Mouse (Mus musculus) retina, adult 2 months (tissue): ENCODE results near the gene Cib1.

Source experiments
- DNase-seq: peaks from one replicate; pipeline ENCODE4 v3.0.0-alpha.2; 2012; ENCODE audit warnings: low read depth, low spot score

Cib1 gene

DNA sequence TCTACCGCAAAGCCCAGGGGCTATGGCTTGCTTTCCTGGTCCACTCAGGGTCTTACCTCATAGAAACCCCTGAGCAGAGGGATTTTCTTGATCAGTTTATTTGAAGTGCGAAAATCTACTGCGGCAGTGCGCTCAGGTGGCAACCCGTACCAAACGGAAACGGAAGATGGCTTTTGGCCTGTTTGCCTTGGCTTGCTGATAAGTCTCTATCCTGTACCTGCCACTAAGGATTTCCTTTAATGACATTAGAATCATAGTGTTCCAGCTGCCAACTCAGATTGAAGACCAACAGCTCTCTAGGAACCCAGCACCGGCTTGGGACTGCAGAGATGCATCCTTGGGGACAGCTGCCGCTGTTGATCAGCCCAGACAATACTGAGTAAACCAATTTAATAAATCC is 1.2 kb upstream of the Cib1 start:
- no peak for DNase-seq

DNA sequence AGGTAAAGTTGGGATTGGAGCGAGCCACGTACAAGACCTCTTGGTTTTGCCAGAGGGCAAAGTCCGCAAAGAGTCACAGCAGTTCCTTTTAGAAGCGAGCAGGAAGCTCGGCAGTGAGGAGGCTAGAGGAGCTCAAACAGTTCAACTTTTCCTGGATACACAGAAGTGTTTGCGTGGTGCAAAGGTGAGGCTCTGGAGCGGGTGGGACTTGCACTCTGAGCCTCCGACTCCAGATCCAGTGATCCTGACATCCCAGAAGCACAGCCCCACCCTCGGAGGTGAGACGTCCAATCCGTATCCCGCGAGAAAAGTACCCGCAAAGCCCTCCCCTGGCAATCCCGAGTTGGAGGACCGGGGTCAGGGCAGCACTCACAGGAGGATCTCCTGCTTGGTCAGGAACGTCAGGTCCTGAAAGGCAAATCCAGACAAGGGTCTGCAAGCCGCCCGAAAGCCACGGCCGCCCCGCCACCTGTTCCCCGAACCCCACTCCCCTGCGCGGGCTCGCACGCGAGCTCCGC is 583 bp downstream of the Cib1 start:
- no peak for DNase-seq

DNA sequence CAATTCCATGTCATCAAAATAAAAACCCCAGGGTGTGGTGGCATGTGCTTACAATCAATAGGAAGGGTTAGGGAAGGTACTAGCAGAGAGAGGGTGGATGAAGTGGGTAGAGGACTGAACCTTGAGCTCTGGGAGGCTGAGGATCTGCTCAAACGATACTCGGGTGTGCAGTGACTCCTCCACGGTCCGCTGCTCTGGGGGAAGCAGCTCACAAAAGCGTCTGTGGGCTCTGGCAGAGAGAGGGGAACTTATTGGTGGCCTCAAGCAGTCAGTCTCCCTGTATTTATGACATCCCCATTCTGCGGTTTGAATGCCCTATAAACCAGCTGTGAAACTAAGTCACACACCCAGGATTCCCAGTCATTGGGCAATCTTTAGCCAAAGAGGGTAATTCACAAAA is 2.4 kb downstream of the Cib1 start:
- no peak for DNase-seq

DNA sequence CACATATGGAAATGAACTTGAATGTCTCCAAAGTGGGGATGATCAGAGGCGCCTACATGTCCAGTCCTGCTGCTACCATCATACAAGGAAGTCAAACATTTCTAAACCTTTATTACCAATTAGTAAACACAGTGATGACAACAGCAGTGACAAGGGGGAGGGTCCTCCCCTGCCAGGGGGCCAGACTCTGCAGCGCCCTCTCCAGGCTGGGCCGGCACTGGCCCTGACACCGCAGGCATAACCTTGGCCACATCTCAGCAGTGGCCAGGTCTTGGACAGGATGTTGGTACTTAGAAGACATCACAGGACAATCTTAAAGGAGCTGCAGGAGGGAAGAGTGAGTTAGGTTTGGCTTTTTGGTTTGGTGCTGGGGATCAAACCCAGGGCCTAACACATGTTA is 5.5 kb downstream of the Cib1 start:
- no peak for DNase-seq

DNA sequence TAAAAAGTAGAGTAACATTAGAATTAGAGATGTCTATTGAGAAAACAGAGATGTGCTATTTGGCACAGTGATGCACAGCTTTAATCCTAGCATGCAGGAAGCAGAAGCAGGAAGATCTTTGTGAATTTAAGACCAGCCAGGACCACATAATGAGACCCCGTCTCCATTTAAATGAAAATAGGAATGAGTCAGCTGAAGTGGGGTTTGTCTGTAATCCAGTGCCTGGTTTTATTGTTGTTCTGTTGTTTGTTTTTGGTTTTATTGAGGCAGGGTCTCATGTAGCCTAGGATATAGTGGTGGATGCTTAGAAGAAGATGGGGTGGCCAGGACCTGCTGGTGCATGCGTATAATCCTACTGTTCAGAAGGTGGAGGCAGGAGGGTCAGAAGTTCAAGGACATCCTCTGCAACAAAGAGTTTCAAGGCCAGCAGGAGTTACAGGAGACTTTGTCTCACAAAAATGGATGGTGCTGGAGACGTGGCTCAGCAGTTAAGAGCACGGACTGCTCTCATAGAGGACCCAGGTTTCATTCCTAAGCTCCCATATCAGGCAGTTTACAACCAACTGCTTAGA is 11.3 kb downstream of the Cib1 start:
- DNase-seq = no peak

DNA sequence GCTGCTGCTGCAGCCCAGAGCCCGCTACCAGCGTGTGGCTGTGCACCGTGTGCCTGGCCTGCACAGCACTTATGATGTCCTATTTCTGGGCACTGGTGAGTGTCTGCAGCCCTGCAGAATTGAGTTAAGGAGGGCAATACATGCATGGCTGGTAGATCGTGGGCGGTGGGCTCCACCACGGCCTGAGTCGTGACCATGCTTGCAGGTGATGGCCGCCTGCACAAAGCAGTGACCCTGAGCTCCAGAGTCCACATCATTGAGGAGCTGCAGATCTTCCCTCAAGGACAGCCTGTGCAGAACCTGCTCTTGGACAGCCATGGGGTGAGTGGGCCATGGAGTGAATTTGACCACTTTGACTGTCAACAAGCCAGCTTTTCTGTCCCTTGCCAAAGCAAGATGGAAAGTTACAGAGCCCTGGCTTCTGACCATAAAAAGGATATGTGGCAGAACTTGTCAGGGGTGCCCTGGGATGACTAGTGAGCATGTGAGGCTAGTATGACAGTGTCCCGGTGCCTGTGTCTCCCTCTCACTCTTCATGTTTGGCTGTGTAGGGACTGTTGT is 12.3 kb downstream of the Cib1 start:
- DNase-seq = no peak

DNA sequence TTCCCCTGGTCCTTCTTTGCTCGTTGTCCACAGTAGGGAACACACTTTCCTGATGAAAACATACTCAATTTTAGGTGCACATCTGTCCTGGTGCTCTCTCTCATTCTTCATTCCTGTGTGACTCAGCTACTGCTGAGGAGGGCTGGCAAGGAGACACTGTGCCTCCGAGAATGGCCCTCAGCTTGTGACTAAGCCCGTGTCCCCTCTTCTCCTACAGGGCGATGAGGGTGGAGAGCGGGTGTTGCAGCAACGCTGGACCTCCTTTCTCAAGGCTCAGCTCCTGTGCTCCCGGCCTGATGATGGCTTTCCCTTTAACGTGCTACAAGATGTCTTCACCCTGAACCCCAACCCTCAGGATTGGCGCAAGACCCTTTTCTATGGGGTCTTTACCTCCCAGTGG is 13.9 kb downstream of the Cib1 start:
- DNase-seq = no peak

DNA sequence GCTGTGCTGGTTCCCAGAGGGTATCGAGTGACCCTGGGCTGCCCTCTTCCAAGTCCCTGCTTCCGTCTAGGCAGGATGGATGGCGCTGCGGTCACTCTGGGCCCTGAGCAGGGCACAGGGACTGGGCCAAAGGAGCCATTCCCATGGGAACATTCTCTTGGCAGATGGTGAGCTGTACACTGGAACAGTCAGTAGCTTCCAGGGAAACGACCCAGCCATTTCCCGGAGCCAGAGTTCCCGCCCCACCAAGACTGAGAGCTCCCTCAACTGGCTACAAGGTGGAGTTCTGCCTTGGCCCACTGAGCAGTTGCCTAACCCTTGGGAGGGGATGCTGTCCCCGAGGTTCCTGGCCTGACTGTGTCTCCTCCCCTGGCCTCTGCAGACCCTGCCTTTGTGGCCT is 16.0 kb downstream of the Cib1 start:
- no peak for DNase-seq

DNA sequence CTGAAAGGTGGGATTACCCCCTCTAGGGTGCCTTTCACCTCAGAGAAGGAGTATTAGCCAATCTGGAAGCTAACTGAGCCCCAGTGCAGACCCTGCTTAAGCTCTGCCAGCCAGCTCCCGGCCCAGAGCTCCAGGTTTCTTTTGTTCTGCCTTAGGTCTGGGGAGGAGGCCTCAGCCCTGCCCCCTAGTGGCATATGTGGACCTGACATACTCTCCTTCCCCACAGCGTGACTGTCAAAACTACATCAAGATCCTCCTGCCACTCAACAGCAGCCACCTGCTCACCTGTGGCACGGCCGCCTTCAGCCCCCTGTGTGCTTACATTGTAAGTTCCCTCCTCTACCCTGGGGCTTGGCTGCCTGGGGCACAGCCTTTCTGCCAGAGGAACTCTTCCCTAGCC is 17.2 kb downstream of the Cib1 start:
- DNase-seq = peak; percentile 47

DNA sequence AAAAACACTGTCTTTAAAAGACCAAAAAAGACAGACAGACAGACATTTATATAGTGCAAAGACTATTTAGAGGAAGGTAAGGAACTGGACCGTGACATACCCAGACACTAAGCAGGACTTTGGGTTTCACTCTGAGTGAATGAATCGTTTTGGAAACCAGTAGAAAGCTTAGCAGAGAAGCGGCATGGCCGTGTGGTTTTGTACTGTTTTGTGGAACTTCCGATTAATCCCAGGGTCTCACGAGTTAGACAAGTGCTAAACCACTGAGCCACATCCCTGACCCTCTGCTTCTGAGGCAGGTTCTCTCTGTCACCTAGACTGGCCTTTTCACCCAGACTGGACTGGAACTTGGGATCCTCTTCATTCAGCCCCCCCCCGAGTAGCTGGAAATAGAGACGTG is 18.2 kb downstream of the Cib1 start:
- DNase-seq = no peak

DNA sequence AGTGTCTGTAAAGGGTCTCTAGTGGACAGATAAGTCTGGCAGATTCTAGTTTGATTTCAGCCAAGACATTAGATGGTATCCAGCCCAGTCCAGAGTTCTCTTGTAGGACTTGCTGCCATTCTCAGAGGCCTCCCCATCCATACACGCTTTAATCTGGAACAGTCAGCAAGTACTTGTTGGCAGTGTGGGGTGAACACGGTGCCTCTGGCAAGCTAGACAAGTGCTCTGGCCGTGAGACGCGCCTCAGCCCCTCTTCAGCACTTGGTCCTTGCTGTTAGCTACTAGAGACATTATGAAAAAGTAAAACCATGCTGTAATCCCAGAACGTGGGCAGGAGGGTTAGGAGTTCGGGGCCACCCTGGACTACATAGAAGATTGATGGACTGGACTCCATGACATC is 19.0 kb downstream of the Cib1 start:
- DNase-seq = no peak

DNA sequence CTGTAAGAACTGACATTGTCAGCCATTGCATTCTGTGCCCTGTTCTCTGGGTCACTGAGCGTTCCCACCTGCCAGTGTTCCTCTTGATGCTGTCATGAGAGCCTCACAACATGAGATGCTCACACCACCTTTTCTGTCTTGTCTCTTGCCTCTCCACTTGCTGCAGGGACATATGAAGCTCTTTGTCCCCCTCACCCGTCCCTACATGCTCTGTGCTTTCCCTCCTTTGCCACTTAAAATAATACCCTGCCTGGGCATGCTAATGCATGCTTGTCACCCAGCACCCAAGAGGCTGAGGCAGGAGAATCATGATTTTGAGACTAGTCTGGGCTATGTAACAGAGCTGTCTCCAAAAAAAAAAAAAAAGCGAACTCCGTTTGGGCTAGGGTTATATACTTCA is 21.6 kb downstream of the Cib1 start:
- DNase-seq = no peak

DNA sequence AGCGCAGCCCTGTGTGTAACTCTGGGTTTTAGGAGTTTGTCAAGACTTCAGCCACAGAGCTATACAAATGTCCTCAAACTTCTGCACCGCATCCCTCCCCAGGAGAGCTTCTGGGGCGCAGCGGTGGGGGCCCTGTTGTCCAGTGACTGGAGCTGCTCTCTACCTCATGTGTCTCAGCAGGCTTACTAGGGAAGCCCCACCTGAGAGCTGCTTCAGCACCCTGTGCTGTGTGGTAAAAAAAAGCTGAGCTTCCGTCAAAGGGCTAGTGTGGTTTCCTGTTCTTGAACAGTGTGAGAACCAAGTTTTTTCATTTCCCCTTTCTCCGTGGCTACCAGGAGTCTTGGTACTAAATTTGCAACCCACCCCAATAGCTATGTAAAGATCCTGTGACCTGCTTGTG is 22.9 kb downstream of the Cib1 start:
- no peak for DNase-seq

DNA sequence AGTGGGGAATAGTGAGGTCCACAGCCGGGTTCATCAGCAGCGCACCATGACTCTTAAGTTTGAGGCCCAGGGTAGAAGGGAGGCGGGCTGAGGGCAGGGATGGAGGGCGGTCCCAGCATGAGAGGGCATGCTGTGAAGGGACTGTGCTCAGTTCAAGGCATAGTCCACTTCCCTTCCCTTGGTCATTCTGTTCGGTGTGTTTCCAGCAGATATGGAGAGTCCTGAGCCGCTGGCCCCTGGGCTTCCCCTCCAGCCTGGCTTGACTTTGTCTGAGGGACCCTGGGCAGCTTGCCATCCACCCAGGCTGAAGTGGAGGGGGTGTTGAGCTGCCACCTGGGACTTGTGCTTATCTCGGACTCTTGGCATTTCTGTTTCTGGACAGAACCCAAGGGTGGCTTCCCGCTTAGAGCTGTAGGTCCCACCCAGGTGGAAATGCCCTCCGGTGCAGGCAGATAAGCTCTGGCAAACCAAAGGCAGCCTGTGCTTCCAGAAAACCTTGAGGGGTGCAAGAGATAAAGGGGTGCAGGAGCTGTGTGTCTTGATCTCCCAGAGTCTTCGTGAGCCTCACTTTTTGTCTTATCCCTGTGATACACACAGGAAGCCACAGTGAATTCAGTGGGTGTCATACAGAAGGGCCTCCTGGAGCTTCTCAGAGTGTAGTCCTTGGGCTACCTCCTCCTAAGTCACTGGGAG is 23.7 kb downstream of the Cib1 start:
- no peak for DNase-seq

DNA sequence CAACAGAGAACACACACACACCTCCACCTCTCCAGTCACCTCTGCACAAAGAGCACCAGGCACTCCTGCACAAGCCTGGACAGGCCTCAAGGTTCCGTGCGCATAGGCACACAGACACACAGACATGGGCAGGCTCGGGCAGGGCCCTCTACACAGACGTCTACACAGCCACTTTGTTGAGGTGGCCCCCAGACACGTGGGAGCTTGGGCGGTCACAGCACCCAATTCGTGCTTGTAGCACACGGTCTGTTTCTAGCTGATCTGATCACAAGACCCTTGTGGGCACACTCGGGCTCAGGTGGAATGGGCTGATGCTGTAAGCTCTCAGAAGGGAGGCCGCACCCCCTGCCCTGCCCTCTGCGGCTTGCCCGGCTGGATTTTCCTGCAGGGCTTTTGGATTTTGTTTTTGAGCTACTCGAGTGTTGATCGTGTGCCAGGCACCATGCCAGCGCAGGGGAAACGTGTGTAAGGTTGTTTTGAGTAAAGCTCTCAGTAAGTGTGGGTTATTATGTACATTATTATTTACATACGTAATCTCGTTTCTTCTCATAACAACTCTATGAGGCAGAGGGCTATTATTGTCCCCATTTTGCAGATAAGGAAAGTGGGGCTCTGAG is 24.5 kb downstream of the Cib1 start:
- DNase-seq = no peak

DNA sequence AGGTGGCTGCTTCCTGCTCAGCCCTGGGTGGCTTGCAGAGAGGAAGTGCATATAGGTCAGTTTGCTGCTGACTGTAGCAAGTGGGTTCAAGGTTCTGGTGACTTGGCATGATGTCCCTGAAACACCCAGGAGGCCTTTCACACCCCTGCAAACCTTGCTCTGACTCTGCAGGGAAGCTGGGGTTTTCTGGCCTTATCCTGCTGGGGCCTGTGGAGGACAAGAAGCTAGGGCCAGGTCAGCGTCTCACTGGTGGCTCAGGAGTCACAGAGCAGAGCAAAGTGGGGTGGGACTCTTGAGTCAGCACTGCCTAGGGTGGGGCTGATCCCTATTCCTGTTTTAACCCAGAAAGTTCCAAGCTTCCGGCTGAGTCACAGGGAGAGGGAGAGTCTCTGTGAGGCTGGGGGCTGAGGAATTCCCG is 25.3 kb downstream of the Cib1 start:
- no peak for DNase-seq

DNA sequence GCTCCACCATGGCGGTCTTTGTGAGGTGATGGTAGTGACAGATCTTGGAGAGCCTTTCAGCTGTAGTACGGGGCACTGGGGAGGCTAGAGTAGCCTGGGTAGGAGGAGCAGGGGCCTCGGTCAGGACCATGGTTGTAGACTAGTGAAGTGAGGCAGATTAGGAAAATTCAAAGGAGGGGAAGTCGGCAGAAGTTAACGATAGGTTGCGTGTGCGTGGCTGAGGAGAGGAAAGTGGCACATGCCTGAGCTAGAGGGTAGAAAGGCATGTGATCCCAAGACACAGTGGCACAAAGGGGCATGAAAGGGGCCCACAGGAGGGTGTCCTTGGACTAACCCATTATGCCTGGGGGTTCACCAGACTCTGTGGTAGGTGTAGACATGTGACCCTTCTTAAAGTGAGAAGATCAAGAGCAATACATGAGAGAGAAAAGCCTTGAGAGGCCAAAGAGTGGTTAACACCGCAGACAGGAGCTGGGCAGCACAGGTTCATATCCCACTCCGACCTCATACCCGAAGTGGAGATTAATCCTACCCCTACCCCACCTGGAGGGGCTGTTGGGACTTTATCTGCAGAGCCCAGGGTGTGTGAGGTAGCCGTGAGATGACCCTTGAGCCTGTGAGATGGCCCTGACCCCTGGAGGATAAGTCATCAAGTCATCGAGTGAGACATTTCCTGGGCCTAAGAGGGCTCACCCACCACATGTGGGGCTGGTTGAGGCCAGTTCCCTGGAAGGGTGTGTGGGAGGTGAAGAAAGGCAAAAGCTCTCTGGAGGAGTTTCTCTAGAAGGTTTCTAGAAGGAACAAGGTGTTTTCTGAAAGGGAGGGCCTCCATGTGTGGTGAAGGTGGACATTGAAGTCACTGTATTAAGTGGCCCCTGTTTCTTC is 26.7 kb downstream of the Cib1 start:
- no peak for DNase-seq

DNA sequence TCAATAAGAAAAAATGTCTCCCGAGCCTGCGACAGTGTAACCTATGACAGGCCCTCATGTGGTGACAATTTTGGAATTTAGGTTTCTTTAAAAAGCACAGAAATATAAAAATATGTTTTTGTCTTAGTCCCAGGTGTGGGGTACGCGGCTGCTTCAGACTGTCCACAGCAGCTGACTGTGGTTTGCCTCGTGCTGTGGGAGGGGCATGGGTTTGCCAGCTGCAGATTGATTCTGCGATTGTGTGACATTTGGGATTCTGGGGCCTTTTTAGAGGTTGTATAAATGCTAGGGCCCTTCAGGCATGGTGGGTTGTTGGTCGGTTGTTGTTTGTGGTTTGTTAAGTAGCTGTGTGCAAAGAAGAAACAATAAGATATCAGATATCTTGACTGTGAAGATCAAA is 27.7 kb downstream of the Cib1 start:
- no peak for DNase-seq

DNA sequence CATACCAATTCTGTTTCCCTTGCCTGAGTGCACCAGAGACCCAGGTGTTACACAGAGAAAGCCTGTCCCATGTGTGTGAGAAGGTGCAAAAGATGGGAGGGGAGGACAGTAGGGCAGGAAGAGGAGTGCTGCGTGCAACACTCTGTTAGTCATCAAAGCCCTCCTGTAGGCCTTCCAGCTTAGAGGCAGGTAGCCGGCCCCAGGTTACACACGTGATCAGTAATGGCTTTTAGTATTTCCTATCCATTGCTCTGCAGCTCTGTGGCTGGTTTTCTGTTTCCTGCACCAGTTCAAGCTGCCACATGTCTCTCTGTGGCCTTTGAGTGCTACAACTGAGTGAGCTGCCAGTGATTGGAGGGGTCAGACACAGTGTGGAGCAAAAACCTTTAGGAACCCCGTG is 28.3 kb downstream of the Cib1 start:
- DNase-seq = no peak

DNA sequence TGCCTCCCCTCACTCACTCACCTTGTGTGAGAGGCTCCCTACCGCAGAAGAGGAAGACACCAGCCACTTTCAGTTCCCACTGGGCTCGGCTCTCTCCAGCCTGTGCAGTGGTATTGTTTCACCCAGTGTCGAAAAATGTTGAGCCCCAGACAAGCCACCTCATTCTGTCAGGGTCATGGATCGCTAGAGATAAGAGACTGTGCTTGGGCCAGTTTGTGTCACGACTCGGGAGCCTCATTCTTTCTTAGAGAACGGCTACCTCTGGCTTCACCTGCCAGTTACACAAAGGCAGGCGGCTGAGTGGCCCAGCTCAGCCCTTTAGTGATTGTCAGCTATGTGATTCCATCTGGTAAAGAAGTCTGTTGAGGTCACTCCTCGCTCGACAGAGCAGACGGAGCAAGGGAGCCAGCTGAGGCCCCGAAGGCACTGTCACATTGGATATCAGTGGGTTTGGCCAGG is 28.9 kb downstream of the Cib1 start:
- DNase-seq = no peak

DNA sequence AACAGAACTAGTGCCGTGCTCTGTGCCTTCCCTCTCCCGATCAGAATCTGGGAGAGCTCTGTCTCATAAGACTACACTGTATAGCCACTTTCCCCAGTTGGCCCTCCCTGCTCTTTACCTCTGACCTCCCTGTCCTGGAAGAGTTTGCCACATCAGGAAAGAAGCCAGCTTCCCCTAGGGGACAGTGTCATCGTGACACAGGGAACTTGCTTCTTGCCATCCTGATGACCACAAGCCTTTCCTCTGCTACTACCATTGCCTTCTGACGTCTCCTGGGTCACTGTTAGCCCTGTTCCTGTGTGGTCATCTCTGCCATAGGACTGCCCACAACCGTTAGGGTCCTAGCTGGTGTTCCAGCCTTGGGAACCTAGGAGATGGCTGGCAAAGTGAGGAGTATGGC is 29.7 kb downstream of the Cib1 start:
- DNase-seq = no peak
